Mouse (Mus musculus) liver (tissue): Measurements from ENCODE around the gene Scamp2.

ENCODE experiments used
- DNase-seq: peaks from one replicate; pipeline ENCODE4 v3.0.0-alpha.2; 2020; ENCODE audit warnings: mixed read lengths

Scamp2 gene

GRCm38 (mm10) chr9:57598851-57599563 lies 38.3 kb downstream of the Scamp2 start:
- no peak for DNase-seq

GRCm38 (mm10) chr9:57600620-57601352 lies 40.0 kb downstream of the Scamp2 start:
- DNase-seq = peak; percentile 71

- no peak for DNase-seq
Observed at GRCm38 (mm10) chr9:57601353-57601706, 40.6 kb downstream of the Scamp2 start.

- no peak for DNase-seq
Observed at GRCm38 (mm10) chr9:57602098-57602497, 41.4 kb downstream of the Scamp2 start.

- no peak for DNase-seq
Observed at GRCm38 (mm10) chr9:57604875-57605274, 44.1 kb downstream of the Scamp2 start.

- DNase-seq = no peak
Observed at GRCm38 (mm10) chr9:57605503-57605902, 44.8 kb downstream of the Scamp2 start.

- peak; percentile 38 for DNase-seq
Observed at GRCm38 (mm10) chr9:57606139-57606851, 45.6 kb downstream of the Scamp2 start, which contains the start of gene Cplx3. Gene Cplx3, minus strand, starts transcription at chr9:57606281.

GRCm38 (mm10) chr9:57609803-57610202 lies 49.1 kb downstream of the Scamp2 start:
- DNase-seq = no peak

- no peak for DNase-seq
Observed at GRCm38 (mm10) chr9:57610359-57610826, 49.6 kb downstream of the Scamp2 start.

GRCm38 (mm10) chr9:57612587-57612986 lies 51.8 kb downstream of the Scamp2 start:
- no peak for DNase-seq

GRCm38 (mm10) chr9:57613975-57614374 lies 53.2 kb downstream of the Scamp2 start:
- no peak for DNase-seq

GRCm38 (mm10) chr9:57614786-57615185 lies 54.0 kb downstream of the Scamp2 start:
- DNase-seq = no peak

- no peak for DNase-seq
Observed at GRCm38 (mm10) chr9:57617556-57618169, 56.9 kb downstream of the Scamp2 start.

- no peak for DNase-seq
Observed at GRCm38 (mm10) chr9:57618854-57619253, 58.1 kb downstream of the Scamp2 start.

GRCm38 (mm10) chr9:57620674-57621073 lies 59.9 kb downstream of the Scamp2 start, which contains the start of gene Lman1l:
Gene Lman1l, minus strand, starts transcription at chr9:57620774.
- no peak for DNase-seq

- no peak for DNase-seq
Observed at GRCm38 (mm10) chr9:57624295-57624694, 63.6 kb downstream of the Scamp2 start.

- DNase-seq = no peak
Observed at GRCm38 (mm10) chr9:57625674-57626500, 65.1 kb downstream of the Scamp2 start.

GRCm38 (mm10) chr9:57627191-57627590 lies 66.4 kb downstream of the Scamp2 start:
- no peak for DNase-seq

- no peak for DNase-seq
Observed at GRCm38 (mm10) chr9:57627892-57628291, 67.1 kb downstream of the Scamp2 start.

GRCm38 (mm10) chr9:57628717-57629116 lies 68.0 kb downstream of the Scamp2 start:
- DNase-seq = no peak

GRCm38 (mm10) chr9:57629118-57629874 lies 68.6 kb downstream of the Scamp2 start:
- DNase-seq = peak; percentile 81
